Mouse (Mus musculus): ENCODE data around the gene Asic2.
A peak's percentile ranks its signal among the peaks of the same experiment; 100 is the strongest.

The Asic2 gene

GRCm38 (mm10) chr11:81968401-81968881 lies at the start of gene Asic2:
Gene Asic2 (minus strand): TSS chr11:81968457.
- DNase-seq (ENCODE audit: low spot score in 2 of 2), result no peak

GRCm38 (mm10) chr11:82016181-82016780 lies 48.0 kb upstream of the Asic2 start:
- peak; percentile 52 to 54 for DNase-seq (ENCODE audit: low spot score in 2 of 2)

GRCm38 (mm10) chr11:82015066-82015465 lies 46.8 kb upstream of the Asic2 start:
- DNase-seq (ENCODE audit: low spot score in 2 of 2), result no peak

GRCm38 (mm10) chr11:82013756-82014155 lies 45.5 kb upstream of the Asic2 start:
- no peak for DNase-seq (ENCODE audit: low spot score in 2 of 2)

GRCm38 (mm10) chr11:82011411-82012193 lies 43.3 kb upstream of the Asic2 start:
- DNase-seq (ENCODE audit: low spot score in 2 of 2), result peak; percentile 65 to 81

GRCm38 (mm10) chr11:82010115-82010514 lies 41.9 kb upstream of the Asic2 start:
- DNase-seq (ENCODE audit: low spot score in 2 of 2), result no peak

GRCm38 (mm10) chr11:82006796-82007423 lies 38.7 kb upstream of the Asic2 start:
- peak; percentile 90 for DNase-seq (ENCODE audit: low spot score in 2 of 2)

- DNase-seq (ENCODE audit: low spot score in 2 of 2), result peak in 1 of 2 experiments; percentile 61
Measured at GRCm38 (mm10) chr11:82004810-82005209, 36.6 kb upstream of the Asic2 start.

- no peak for DNase-seq (ENCODE audit: low spot score in 2 of 2)
Measured at GRCm38 (mm10) chr11:82000581-82000980, 32.3 kb upstream of the Asic2 start.

GRCm38 (mm10) chr11:81999469-81999868 lies 31.2 kb upstream of the Asic2 start:
- no peak for DNase-seq (ENCODE audit: low spot score in 2 of 2)

GRCm38 (mm10) chr11:81998646-81999045 lies 30.4 kb upstream of the Asic2 start:
- DNase-seq (ENCODE audit: low spot score in 2 of 2), result no peak

GRCm38 (mm10) chr11:81997085-81997484 lies 28.8 kb upstream of the Asic2 start:
- DNase-seq (ENCODE audit: low spot score in 2 of 2), result no peak

GRCm38 (mm10) chr11:81996172-81996841 lies 28.1 kb upstream of the Asic2 start:
- peak; percentile 30 to 71 for DNase-seq (ENCODE audit: low spot score in 2 of 2)

GRCm38 (mm10) chr11:81983146-81983545 lies 14.9 kb upstream of the Asic2 start:
- DNase-seq (ENCODE audit: low spot score in 2 of 2), result peak; percentile 33 to 54

GRCm38 (mm10) chr11:81982191-81982590 lies 13.9 kb upstream of the Asic2 start:
- DNase-seq (ENCODE audit: low spot score in 2 of 2), result no peak

- DNase-seq (ENCODE audit: low spot score in 2 of 2), result no peak
Measured at GRCm38 (mm10) chr11:81974577-81974976, 6.3 kb upstream of the Asic2 start.

GRCm38 (mm10) chr11:81973699-81974098 lies 5.4 kb upstream of the Asic2 start:
- peak in 1 of 2 experiments; percentile 36 for DNase-seq (ENCODE audit: low spot score in 2 of 2)

GRCm38 (mm10) chr11:81972044-81972443 lies 3.8 kb upstream of the Asic2 start:
- DNase-seq (ENCODE audit: low spot score in 2 of 2), result no peak

GRCm38 (mm10) chr11:81966626-81967289 lies 1.5 kb downstream of the Asic2 start:
- no peak for DNase-seq (ENCODE audit: low spot score in 2 of 2)

- no peak for DNase-seq (ENCODE audit: low spot score in 2 of 2)
Measured at GRCm38 (mm10) chr11:81965653-81966625, 2.3 kb downstream of the Asic2 start.

Measured in heart, adult 9 months (tissue).